Mouse (Mus musculus) gastrocnemius, adult 2 months (tissue): ENCODE measurements around the gene Pitpnm3. TPM values are rescaled to one million over a fixed set of nuclear protein-coding genes. Genes with fewer than 3 reads are reported as not detected.

ENCODE experiments used
- DNase-seq: peaks from one replicate; pipeline ENCODE4 v3.0.0; 2022
- H3K27ac ChIP-seq: fragments of 200-600 bp; 2 replicates; pipeline ENCODE4 v1.8.1; 2022; ENCODE audit warnings: mild to moderate bottlenecking
- H3K4me3 ChIP-seq: fragments of 200-600 bp; 2 replicates; pipeline ENCODE4 v1.8.1; 2022; ENCODE audit warnings: mild to moderate bottlenecking, moderate library complexity
- CTCF ChIP-seq: fragments of 200-600 bp; IDR thresholded peaks from 2 replicates; pipeline ENCODE4 v1.8.1; 2022; ENCODE audit warnings: antibody characterized with exemption, mild to moderate bottlenecking, moderate library complexity
- intact Hi-C: fragments of 180-260 bp; cut with DNase I; formaldehyde crosslinking; loops from one replicate; pipeline ENCODE4 v1.15.1; 2025
- total RNA-seq, 2 experiments: library from RNA; stranded (reverse); gene quantifications; 2 replicates each; pipeline ENCODE4 v1.2.3; 2021

Gene Pitpnm3
- total RNA-seq, 2 experiments from 2014 or later: 1.7 to 2.2 TPM

DNA sequence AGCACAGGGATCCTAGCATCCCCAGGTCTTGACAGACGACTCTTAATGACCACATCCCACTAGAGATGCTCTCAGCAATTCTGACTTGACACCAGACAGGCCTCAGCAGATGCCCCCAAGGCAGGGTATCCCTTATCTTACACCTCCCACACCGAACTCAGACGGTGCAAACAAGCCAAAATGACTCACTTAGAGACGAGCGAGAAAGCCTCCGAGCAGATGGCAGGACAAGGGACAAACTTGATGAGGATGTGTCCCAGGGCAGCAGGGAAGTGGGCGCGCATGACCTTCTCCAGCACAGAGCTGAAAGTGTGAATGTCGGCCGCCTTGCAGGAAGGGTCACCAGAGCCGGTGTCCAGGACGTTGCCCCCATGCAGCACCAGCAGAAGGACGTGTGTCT, 61.3 kb downstream of the Pitpnm3 start:
- intact Hi-C loops: no loop called here
- no peak overlapping the region for H3K27ac ChIP-seq
- H3K4me3 ChIP-seq: no peak overlapping the region
- TF ChIP-seq CTCF: no peak
- DNase-seq: no peak

DNA sequence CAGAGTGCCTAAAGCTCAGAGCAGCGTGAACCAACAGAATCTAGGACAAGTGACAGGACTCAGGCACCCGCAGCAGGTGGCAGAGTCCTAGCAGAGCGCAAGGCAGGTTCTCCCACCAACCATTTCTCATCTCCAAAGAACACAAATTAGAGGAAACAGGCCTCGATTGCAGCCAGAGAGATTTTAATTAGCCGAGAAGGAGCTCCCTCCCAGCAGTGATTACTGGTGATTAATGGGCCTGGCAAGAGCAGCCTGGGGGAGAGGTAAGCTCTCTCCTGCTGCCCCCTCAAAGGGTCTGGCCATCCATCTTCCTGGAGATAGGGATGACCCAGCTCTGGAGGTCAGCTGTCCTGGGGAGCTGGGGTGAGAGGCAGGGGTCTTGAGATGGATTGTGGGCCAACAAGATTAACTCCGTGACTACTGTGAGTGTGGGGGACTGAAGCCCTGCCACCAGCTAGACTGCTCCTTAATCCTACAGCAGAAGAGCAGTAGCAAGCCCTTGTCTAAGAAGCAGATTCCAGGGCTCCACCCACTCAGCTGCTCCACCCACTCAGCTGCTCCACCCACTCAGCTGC, 63.2 kb downstream of the Pitpnm3 start:
- intact Hi-C loops: no loop called here
- no peak for DNase-seq
- H3K27ac ChIP-seq: no peak overlapping the region
- H3K4me3 ChIP-seq: no peak overlapping the region
- TF ChIP-seq CTCF: no peak

DNA sequence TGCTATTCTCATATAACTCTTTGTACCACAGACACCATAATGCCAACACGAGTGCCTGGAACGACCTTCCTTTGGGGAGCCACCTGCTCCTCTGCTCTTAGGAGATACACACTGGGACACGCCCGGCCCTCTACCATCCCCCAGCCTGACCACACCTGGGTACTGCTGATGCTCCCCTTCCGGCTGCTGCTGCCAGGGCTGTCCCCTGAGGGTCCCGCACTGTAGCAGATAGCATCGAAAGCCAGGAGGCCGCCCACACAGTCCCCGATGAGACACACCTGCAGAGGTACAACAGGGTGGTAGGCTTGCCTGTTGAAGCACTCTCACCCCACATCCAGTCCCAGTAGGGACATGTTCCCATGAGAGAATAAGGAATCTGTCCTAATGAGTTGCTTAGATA, 64.8 kb downstream of the Pitpnm3 start:
- H3K4me3 ChIP-seq: no peak overlapping the region
- no peak for TF ChIP-seq CTCF
- no peak for DNase-seq
- no peak overlapping the region for H3K27ac ChIP-seq
- intact Hi-C loops: no loop called here

DNA sequence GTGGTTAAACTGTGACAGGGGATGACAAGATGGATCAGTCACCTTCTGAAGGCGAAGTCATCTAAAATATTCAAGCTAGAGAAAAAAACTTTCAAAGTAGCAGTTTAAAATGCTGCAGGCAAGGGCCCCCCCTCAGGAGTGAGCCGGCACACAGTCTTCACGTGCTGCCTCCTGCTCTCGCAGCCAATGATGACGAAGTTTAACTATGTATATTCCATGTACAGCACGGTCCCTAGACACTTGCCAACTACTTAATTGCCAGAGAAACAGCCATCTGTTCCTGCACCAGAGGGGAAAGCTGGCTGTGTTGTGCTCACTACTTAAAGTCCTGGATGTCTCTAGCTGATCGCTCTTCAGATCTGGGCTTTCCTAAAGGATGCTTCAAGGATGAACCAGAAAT, 67.6 kb downstream of the Pitpnm3 start:
- H3K27ac ChIP-seq: no peak overlapping the region
- DNase-seq: no peak
- no peak overlapping the region for H3K4me3 ChIP-seq
- intact Hi-C loops: no loop called here
- no peak for TF ChIP-seq CTCF

DNA sequence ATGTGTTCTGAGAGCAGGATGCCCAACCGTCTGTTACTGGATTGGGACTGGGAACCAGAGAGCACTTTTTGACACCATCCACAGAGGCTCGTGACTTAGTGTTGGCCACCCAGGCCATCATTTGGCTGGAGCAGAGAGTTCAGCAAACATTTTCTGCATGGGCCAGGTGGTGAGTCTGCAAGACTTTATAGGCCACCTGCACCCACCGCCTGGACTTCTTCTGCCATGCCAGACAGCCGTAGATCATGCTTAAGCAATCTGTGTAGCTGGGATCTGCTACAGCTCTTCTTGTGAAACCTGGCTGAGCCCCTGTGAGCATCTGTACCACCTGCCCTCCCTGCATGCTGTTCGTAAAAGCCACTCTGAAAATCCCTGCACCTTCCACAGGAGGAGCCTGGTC, 68.3 kb downstream of the Pitpnm3 start:
- TF ChIP-seq CTCF: no peak
- Histone ChIP-seq H3K4me3 (no peak overlapping the region), H3K27ac (no peak overlapping the region)
- intact Hi-C loops: no loop called here
- no peak for DNase-seq

DNA sequence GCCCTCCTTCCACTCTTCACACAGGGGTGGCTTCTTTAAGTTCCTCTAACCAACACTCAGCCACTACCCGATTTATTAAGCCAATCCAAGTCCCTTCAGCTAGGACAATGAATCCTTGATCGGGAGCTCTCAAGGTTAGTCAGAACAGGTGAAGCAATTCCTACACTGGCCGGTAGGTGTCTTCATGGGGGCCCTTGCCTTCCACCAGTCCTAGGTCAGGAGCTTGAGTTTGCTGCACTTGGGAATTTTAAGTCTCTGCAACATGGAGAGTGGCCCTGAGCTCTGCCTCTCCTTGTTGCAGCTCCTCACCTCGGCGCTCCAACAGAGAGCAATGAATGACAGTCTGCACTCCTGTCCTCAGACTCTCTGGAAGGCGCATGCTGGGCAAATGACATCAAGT, 69.2 kb downstream of the Pitpnm3 start:
- no peak for DNase-seq
- Histone ChIP-seq H3K27ac (no peak overlapping the region), H3K4me3 (no peak overlapping the region)
- intact Hi-C loops: no loop called here
- peak; percentile 66 for TF ChIP-seq CTCF

DNA sequence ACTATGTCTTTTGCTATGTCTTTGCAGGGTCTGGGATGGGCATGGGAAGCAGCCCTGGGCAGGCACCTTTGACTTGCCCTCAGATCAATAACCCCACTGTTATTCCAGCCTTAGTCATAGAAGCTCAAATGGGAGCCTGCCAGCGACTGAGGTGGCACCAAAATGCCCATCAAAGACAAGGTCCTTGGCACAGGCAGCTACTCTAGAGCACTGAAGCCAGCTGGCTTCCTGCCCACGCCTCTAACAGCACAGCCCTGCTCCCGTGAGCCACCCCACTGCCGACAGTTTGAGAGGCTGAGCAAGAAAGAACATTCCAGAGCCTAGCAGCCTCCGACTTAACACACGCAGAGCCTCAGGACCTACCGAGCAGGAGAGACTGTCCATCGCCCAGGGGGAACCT, 70.5 kb downstream of the Pitpnm3 start:
- no peak for DNase-seq
- H3K4me3 ChIP-seq: no peak overlapping the region
- intact Hi-C loops: no loop called here
- no peak for TF ChIP-seq CTCF
- H3K27ac ChIP-seq: no peak overlapping the region

DNA sequence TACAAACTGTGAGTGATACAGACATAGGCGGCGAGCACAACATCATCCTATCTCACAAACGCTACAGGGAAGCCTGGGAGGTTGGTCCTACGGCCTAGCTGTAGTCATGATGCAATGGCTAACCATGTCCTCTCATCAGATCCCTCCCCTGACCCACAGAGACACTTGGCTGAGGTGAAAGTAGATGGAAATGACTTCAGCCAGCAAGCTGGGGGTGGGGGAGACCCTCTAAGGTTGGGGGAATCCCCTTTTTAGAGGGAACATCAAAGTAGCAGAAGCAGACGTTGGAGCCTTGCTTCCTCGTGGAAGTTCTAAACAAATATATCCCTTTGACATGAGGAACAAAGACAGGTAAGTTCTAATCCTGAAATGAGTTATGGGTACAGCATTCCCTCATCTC, 71.2 kb downstream of the Pitpnm3 start:
- intact Hi-C loops: no loop called here
- Histone ChIP-seq H3K4me3 (no peak overlapping the region), H3K27ac (no peak overlapping the region)
- TF ChIP-seq CTCF: no peak
- DNase-seq: no peak

DNA sequence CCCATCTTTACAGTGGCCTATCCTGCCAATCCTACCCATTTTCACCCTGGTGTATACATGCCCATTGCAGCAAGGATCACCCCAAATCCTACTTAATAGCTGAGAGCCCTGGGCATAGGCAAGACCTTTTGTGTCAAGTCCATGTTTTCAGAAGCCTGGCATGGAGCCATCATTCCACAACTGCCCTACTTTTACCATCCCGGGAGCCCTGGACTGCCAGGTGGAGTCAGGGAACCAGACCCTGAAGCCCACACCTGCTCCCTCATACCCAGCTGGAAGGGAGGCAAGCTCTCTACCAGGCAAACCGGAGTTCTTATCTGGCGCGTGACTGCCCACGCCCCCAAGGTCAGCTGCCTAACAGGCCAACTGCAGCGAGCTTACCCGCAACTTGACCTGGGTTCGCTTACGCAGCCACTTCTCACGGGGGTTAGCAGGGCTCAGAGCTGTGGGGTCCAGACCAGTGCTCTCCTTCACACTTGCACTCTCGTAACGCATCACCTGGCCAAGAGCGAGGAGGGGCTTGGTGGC, 74.4 kb downstream of the Pitpnm3 start:
- no peak overlapping the region for H3K4me3 ChIP-seq
- no peak overlapping the region for H3K27ac ChIP-seq
- DNase-seq: no peak
- intact Hi-C loops: no loop called here
- no peak for TF ChIP-seq CTCF

DNA sequence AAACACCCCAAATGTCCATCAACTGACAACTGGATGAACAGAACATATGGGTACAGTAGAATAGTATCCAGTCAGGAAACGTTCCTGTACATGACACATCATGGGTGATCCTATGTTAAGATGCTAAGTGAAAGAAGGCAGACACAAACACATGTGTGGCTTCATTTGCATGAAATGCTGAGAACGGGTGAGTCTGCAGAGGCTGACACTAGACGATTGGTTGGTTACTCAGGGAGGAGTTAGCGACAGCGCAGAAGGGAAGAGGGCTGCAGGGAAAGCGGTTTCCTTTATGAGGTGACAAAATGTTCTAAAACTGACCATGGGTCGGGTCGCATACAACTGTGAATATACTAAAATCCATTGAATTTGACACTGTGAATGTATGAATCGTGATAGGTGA, 75.2 kb downstream of the Pitpnm3 start:
- intact Hi-C loops: no loop called here
- TF ChIP-seq CTCF: no peak
- no peak overlapping the region for H3K27ac ChIP-seq
- H3K4me3 ChIP-seq: no peak overlapping the region
- DNase-seq: no peak

DNA sequence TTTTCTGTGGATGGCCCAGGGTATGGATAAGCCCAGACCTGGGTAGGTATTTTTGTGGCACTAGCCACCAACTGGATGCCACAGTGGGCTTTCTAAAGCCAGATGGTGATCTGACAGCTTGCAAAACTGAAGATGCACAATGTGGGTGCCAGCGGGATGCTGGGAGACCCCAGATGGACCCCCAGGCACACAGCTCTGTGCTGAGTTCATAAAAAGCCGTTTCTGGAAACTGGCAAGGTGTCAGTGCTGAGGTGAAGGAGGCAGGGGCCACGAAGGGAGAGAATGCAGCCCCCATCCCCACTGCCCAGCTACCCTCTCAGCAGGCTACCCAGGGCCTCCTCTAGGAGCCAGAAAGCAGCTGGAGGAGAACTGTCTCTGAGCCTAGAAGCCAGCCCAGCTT, 78.4 kb downstream of the Pitpnm3 start:
- TF ChIP-seq CTCF: no peak
- no peak for DNase-seq
- no peak overlapping the region for H3K27ac ChIP-seq
- H3K4me3 ChIP-seq: no peak overlapping the region
- intact Hi-C loops: no loop called here

DNA sequence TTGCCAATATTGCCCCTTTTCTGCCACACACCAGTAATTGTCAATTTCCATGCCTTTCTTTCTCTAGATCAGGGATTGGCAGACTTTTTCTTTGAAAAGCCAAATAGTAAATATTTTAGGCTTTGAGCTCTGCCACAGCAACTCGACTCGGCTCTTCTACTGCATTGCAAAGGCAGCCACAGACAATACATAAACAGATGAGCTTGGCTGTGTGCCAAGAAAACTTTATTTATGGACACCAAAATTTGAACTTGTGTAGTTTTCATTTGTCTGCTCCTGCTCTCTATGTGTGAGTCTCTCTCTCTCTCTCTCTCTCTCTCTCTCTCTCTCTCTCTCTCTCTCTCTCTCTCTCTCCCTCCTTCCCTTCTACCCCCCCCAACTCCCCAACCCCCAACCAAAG, 80.4 kb downstream of the Pitpnm3 start:
- Histone ChIP-seq H3K4me3 (no peak overlapping the region), H3K27ac (no peak overlapping the region)
- no peak for DNase-seq
- TF ChIP-seq CTCF: no peak
- intact Hi-C loops: no loop called here

DNA sequence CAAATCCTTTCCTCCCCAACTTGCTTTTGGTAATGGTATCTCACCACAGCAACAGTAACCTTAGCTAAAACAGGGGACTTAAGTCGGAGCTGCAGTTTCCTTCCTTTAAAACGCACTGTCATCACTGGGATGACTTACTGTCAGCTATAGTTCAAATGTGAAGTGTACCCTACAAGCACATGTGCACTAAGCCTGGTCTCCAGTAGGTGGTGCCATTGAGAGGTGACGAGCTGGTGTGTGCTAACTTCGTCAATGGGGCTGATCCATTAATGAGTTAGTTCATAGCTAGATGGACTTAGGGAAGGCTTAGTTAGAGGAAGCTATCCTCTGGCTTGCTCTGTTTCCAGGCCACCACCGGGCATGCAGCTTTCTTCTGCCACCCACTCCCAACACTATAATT, 82.9 kb downstream of the Pitpnm3 start:
- DNase-seq: peak; percentile 82
- Histone ChIP-seq H3K27ac (no peak overlapping the region), H3K4me3 (no peak overlapping the region)
- TF ChIP-seq CTCF: peak; percentile 95
- intact Hi-C loops: loop anchor here (2.0 to 5.0 kb wide), 2 partner anchors 92 to 155 kb away; partner anchors contain the start of genes 4933427D14Rik, Gm43951 and Txndc17

DNA sequence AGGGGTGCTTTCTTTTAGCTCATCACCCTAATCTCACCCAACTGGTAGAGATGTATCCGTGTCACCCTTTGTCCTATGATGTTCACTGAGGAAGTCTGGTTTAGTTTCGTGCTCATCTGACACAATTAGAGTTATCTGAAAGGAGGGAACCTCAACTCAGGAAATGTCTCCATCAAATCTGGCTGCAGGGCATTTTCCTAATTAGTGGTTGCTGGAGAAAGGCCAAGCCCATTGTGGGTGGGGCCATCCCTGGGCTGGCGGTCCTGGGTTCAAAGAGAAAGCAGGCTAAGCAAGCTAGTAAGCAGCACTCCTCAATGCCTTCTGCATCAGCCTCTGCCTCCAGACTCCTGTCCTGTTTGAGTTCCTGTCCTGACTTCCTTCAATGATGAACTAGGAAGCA, 83.4 kb downstream of the Pitpnm3 start:
- Histone ChIP-seq H3K27ac (no peak overlapping the region), H3K4me3 (no peak overlapping the region)
- no peak for DNase-seq
- intact Hi-C loops: loop anchor here (2.0 to 5.0 kb wide), 2 partner anchors 93 to 155 kb away; partner anchors contain the start of genes 4933427D14Rik, Gm43951 and Txndc17
- TF ChIP-seq CTCF: no peak
